Mouse (Mus musculus): ENCODE measurements at regions not wholly inside any gene's neighbourhood (a gene's known extent, or its start where the extent isn't known, plus 50 kb on each side); places are given as distances from the start of the nearest gene placed in this dataset.

DNA sequence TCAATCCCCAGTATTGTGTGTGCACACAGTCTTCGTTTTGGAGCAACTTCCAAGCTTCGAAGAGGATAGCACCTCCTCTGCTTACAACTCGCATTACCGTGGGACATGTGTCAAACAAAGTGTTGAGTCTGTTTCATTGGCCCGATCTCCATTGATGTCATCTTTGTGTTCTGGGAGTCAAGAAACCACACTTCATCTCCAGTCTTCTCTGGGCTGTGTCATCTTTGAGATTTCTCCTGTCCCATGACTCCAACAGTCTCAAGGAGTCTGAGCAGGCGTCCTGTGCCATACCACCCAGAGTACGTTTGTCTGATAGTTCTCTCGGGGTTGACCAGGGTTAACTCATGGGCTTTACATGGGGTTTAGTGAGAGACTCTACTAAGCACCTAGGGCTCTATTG, 67.8 kb upstream of the Cpsf6 start:
- DNase-seq (ENCODE audit: low spot score) = no peak

DNA sequence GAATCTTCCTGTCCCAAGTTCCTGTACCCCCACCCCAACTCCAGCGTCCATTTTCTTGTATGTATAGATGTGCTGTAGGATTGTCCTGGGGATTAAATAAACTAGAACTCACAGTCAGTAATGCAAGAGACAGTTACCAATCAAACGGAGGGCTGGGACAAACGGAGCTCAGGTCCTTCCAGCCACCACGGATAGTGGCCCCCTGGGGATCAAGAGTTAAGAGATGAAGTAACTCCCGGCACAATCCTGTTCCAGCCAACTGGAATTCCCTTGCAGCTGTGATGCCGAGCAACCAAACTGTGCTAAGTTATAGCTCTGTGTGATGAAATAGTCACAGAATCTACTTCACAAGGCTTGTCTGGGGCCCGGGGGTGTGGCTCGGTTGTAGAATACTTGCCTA, 67.4 kb upstream of the Cpsf6 start:
- no peak for DNase-seq (ENCODE audit: low spot score)

DNA sequence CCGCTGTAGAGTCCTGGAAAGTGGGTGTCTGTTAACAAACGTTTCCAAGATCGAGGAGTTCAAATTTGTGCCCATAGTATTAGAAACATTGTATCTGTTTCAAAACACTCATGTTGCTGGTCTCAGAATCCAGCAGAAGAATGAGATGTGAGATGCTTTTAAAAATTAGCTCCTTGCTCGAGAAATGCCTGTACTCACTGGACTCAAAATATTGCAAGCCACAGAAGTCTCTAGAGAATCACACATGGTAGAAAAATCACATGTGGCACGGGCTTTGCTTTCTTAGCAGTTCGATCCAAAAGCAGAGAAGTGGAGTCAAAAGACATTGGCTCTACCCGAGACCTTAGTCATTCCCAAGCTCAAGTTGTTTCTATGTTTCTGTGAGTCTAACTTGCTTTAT, 67.0 kb upstream of the Cpsf6 start:
- DNase-seq (ENCODE audit: low spot score) = no peak

DNA sequence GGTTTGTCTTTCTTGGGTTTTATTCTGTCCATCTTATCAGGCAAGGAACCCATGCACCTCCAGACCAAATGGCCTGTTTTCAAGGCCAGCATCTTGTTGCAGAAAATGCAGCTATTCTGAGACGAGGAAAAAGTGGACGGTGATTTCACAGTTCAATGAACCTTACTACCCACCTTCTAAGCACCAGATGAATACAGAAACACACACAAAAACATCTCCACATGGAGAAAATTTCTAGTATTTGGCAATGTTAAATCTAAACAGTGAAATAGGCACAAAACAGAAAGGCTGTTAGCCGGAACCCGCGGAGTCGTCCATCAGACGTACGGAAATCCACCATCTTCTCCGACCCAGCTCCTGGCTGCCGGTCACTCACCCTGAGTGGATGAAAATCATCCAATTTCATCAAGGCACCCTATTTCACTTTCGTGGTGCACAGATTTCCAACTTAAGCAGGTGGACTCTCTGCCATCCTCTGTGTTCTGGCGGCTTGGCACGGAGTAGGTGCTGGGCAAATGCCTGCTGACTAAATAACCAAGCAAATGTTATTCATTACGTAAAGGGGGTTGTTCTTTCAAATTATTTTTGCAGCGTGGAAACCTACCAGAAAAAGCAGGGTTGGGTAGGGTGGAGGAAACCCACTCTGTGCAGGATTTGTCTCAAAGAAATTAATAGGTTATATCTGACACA, 66.1 kb upstream of the Cpsf6 start:
- DNase-seq (ENCODE audit: low spot score) = no peak

DNA sequence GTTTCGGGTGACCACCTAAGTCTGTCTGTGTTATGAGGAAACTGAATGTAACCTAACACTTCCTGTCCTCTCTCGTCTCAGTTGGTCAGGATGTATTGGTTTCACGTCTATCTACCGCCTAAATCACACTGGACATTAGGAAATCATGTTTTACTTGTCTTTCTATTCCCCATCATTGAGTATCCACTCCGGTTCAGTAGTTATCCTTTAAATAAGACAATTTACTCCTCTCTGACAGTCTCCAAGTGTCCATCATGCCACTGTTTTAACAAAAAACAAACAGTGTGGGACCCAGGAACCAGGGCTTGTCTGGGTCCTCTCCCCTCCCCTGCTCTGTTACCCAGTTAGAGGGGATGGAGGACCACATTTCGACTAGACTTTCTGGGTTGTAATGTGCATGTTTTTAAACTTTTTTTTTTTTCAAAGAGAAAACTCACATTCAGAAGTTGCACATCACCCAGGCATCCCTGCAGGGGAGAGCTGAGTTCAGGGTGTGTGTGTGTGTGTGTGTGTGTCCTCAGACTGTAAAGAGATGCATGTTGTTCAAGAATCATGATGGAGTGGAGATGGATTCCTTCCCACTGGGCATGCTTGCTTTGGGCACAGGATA, 65.5 kb upstream of the Cpsf6 start:
- no peak for DNase-seq (ENCODE audit: low spot score)

DNA sequence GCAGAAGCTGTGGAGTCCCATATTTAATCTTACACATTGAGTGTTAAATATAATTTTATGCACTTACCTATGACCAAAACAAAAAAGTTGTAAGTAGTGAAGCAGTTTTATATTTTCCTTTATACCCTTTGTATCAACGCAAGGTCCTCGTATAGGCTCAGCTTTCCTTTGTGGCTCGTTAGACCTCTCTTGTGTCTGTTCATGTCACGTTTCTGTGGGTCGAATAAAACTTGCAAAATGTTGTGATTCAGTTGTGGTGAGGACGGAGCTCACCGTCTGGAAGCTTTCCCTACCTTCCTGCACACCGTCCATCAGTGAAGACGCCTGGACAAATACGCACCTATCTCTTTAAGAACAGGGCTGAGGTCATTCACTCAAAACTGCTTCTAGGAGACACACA, 64.9 kb upstream of the Cpsf6 start:
- DNase-seq (ENCODE audit: low spot score) = no peak

DNA sequence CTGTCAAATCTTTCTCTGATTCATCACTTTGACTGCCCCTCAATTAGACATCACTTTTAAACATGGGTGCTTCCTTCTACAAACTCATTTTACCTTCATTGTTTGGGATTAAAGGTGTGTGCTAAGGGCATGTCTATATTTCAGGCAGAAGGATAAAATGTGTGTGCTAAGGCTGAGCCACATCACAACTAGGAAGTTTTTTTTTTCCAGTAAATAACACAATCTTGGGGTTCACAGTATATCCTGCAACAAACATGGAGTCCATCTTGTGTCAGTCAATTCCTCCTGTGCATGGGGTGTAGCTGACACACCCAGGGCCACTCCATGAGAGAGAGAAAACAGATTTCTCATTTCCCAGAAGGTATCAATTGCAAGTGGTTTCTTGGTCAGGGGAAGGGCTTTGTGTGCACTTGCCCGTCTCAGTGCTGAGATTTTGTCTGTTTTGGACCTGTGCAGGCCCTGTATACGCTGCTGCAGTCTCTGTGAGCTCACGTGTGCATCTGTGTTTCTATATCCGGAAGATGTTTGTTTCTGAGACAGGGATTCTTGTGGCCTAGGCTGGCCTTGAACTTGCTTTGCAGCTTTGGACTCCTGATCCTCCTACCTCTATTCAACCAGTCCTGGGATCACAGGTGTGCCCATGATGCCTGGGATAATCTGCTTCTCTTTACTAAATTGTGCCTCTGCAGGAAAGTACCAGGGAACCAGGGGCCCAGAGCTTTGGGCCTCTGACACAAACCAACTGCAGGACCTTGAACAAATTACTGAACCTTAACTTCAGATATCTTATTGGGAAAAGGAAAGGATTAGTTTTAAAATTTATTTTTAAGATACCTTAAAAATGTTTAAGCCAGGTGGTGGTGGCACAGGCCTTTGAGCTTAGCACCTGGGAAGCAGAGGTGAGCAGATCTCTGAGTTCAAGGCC, 63.9 kb upstream of the Cpsf6 start:
- DNase-seq (ENCODE audit: low spot score) = no peak

DNA sequence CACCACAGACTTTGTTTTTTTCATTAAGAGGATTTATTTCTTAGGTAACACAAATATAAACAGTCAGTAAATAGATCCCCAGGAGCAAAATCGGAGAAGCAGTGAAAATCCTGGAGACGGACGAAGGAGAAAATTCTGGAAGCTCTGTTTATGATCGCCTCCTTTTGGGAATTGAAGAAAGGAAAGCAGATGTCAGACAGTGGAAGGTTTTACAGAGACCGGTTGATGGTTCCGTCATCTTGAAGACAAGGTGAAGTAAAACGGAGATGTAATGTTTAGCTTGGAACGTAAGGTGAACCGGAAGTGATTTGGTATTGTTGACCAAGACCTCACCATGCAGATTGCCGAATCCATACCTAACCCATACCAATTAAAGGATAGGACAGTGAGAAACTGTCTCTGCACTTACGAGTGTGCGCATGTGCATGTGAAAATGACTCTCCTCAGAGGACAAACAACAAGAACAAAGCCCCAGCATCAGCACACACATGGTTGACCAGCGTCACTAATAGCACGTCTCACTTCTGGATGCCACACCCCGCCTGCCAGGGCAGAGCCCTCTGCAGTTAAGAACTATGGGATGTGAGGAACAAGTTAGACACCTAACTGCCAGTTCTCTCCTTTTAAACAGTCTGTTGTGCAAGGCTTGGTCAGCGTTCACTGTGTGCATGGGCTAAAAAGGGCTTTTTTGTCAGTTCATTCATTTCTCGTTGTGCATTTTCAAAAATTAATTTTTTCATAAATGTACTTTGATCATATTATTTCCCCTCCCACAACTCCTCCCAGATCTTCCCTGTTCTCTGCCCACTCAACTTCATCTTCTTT, 62.4 kb upstream of the Cpsf6 start:
- DNase-seq (ENCODE audit: low spot score) = no peak

DNA sequence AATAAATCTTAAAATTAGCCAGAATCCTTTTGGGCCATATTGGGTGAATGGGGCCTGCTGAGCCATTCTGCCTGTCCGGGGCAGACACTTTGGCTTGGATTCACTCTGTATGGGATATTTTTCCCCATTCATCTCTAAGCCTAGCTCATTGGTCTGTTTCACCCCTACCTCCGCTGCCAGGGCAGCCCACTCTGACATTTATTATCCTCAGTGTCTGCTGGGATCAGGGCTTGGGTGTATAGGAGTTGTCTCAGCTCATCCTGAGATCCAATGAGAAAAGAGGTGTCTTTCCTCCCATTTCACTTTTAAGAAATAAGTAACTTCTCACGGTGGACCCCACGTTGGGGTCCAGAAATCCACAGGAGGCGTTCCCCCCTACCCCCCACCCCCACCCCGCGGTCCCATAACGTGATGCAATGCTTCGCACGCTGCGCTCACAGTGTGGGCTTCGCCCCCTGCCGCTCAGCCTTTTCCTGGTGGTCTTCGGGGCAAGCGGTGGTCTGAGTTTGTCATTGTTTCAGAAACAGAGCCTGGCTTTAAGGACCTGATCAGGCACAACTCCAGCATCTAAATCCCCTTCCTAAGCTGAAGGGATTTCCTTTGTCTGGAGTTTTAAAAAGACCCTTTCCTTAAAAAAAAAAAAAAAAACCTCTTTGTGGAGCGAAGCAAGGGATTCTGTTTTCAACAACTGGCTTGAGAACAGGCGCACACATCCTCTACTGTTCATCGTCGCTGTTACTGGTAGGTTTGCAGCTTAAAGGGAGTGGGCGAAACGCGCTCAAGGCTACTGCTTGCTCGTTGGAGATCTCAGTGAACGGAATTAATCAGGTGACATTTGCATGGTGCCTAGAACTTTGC, 61.5 kb upstream of the Cpsf6 start:
- no peak for DNase-seq (ENCODE audit: low spot score)

DNA sequence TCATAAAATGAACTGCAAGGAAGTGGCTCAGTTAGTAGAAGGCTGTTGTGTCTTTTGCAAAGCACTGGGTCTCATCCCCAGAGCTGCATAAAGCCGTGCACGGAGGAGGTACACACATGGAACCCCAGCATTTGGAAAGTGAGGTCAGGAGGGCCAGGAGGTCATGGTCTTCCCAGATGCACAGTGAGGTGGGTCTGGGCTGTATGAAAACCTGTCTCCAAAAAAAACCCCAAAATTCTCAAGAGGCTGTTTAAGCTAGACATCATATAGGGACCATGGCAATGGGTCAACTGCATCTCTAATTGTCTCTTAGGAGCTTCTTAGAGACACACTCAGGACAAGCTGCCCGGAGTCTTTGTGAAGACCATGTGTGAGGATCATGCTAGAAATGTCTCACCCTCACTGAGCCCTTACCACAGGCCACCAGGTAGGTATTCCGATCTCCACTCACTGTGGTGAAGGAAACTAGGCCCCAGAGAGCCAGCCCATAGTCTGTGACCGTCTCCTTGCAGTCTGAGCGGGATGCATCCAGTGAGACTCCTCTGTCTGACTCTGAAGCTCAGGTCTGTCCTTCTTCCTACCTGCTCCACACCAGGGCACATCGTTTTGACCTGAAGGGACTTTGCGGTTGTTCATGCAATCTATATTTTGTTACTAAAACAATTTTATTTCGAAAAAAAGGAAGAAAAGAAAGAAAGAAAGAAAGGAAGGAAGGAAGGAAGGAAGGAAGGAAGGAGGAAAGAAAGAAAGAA, 60.6 kb upstream of the Cpsf6 start:
- no peak for DNase-seq (ENCODE audit: low spot score)

DNA sequence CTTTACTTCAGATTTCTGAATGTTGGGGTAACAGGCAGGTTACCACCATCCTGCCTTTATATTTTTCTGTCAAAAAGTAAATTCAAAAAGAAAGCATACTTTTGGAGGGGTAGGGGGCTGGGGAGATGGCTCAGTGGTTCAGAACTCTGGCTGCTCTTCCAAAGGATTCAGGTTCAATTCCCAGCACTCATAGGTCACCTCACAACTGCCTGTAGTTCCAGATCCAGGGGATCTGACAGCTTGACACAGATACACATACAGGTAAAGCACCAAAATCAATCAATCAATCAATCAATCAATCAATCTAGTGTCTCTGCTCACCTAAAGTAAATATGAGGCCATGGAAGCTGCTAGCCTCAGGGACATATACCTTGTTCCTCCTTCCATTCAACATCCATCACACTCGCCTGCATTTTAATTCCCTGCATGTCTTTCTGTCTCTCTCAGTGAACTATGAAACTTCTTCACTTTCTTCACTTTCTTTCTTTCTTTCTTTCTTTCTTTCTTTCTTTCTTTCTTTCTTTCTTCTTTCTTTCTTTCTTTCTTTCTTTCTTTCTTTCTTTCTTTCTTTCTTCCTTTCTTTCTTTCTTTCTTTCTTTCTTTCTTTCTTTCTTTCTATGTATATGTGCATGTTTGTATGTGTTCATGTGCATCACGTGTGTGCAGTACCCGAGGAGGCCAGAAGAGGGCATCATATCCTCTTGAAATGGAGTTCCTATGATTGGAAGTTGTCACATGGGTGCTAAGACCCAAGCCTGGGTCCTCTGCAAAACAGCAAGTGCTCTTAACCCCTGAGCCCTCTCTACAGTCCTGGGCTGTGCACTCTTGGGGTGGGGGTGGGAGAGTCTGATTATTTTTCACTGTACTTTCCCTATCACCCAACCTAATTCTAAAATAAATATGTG, 59.6 kb upstream of the Cpsf6 start:
- DNase-seq (ENCODE audit: low spot score) = no peak

DNA sequence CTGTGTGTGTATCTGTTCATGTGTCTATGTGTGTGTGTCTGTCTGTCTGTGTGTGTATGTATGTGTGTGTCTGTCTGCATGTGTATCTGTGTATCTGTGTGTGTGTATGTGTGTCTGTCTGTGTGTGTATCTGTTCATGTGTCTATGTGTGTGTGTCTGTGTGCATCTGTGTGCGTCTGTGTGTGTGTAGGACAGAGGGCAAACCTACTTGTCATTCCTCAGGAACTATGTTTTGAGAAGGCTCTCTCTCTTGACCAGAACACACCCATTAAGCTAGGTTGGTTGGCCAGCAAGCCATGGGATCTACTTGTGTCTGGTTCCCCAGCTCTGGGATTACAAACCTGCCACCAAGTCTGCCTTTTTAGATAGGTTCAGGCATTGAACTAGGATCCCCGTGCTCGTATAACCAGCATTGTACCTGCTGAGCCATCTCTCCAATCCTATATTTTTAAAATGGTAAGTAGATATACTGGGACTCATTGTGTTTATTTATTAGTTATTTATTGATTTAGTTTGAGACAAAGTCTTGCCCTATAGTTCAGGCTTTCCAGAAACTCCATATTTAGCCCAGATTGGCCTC, 58.9 kb upstream of the Cpsf6 start:
- no peak for DNase-seq (ENCODE audit: low spot score)

DNA sequence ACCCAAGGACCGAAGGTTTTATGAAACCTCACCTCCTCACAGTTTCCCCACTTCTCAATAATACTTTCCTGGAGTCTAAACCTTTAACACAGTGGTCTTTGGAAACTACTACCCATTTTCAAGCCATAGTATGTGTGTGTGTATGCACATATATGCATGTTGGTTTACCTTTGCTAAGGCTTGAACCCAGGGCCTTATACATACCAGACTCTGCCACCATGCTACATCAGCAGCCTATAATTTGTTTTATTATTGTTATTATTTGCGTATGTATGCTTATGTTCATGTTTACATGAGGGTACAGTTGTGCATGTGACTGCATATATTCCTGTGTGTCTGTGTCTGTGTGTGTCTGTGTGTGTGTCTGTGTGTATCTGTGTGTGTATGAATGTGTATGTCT, 58.2 kb upstream of the Cpsf6 start:
- no peak for DNase-seq (ENCODE audit: low spot score)

DNA sequence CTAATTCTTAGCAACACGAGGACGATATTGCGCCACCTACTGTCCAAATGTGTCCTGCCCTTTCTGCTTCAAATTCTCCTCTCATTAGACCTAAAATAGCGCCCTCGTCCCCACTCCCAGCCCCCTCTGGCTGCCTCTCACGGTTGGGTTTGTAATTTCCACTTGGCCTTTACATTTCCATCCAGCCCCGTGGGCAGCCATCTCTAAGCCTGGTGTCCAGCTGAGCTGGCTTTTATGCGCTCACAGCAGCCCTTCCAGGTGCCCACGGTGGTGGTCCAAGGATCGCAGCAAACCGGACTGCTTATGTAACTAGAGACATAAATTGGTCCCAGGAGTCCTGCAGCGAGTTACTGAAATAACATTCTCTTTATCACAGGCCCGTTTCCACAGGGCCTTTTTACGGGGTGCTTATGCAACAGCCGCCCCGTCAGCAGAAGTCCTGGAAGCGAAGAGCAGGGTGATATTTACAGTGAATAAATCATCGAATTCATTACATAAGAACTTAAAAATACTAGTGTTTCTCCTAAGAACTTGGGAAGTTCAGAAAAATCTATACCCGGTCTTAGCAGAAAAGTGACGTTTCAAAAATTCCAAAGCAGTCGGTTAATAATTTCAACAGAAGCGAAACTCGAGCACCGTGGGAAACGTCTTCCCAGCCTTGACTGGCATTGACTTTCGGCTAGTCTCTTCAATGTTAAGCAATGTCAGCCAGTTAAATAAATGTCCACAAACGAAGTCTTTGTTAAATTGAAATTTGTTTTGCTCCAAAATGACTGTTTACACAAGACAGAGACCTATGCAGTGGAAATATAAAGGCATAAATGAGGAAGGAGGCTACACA, 57.3 kb upstream of the Cpsf6 start:
- DNase-seq (ENCODE audit: low spot score) = no peak

DNA sequence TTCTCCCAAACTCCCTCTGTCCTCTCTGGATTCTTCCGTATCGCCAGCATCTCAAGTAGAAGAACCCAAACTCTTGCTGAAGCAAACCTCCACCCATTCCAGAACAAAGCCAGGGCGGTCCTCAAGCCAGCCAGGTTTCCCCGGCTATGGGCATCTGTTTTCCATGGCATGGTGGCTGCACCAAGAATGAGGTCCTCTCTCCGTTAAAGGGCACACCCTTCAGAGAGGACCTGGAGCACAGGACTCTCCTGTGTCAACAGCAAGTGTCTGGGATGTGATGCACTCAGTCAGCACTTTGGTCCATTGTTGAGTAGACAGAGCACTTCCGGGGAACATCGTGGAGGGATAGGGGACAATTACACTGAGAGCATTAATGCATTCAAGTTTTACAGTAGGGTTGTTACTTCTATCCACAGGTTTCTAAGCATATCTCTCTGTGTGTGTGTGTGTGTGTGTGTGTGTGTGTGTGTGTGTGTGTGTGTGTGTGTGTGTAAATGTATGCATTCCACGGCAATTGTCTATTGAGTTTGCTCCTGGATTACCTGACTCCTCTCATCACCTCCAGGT, 56.6 kb upstream of the Cpsf6 start:
- no peak for DNase-seq (ENCODE audit: low spot score)

DNA sequence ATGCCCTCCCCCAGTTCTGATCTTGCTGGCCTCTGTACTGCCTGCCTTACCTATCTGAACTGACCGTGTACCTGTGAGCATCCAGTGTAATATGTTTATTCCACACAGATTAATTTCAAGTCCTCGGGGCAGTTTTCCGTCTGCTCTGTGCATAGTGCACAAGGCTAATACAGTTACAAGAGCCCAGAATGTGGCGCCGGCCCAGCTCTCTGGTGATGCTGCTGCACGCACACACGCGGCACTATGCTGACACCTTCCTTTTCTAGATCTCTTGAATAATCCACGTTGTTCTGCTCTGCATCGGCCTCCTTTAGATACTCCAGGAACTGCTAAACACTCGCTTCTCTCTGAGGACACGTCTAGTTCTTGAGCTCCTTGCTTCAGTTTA, 55.9 kb upstream of the Cpsf6 start:
- no peak for DNase-seq (ENCODE audit: low spot score)

DNA sequence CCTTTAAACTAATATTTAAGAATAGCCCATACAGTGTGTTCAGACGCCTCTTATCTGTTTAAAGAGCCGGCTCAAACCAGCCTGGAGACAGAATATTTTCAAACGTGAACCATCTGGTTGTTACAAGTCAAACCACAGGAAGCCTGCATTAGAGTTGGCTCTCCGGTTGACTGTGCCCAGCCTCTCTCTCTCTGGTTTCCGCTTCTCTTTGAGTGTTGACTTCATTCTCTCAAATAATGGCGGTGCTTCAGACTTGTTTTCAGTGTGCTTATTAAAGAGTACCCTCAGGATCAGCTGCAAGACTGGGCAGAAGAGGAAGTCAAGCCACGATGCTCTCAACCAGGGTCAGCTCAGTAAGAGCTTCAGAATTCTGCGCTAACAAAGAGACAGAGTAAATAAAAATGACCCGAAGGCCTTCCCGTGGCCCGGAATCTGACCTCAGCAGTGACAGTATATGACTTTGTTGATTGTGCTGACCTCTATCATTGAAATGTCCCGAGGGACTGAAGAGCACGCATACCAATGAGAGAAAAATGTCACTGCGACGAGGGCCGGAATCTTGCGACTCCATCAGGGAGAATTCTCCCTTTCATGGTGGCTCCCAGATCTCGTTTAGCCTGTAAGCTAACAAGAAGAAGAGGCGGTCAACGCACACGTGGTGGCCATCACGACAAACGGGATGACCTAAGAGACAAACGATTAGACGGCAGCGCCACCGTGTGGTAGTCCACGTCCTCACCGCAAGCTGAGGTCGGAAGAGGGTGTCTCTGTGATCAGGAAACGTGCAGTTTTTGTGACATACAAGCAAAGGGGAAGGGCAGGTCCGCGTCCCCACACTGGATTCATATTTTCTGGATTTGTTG, 55.3 kb upstream of the Cpsf6 start:
- DNase-seq (ENCODE audit: low spot score) = peak; percentile 78
